Comparison of ENCODE assay signal across 9 mouse cellular contexts in genomic region chr11:32224468-32225139, GRCm38 (mm10). TPM values are rescaled to one million over a fixed set of nuclear protein-coding genes. Genes with fewer than 3 reads are reported as not detected.
DNase-seq lines count a peak whose midpoint lies in the region; ATAC-seq lines count a peak whose summit lies in the region.
"Had no signal": no experiment of that assay in that cellular context is flagged by ENCODE, and none has a peak within 500 bp of the region (broad histone marks: within the 10 kb centered on the region; RNA-seq: fewer than 3 reads in every experiment).

No protein-coding gene starts in this region.

- no peaks in the 10 kb centered on the region for H3K36me3 ChIP-seq in embryonic facial prominence, embryonic 11.5 days (replicated peaks; ENCODE audit: control insufficient read depth, insufficient read depth, low read depth, low read length)
- peaks cover 15% of the 10 kb centered on the region for H3K36me3 ChIP-seq in heart, embryonic 12.5 days
- 0 out of 2 replicates have a peak, but pooled peaks cover 7% of the 10 kb centered on the region for H3K36me3 ChIP-seq in kidney, embryonic 14.5 days (ENCODE audit: control insufficient read depth, insufficient read depth, low read length)
- H3K36me3 ChIP-seq in stomach, embryonic 16.5 days (ENCODE audit: control insufficient read depth, insufficient read depth, low read length): peaks cover under 1% of the 10 kb centered on the region; the same call in 1 of the 2 replicates

- H3K9ac ChIP-seq in embryonic facial prominence, embryonic 11.5 days (replicated peaks; ENCODE audit: low read length): no peak overlapping the region
- no peak overlapping the region for H3K9ac ChIP-seq in heart, embryonic 12.5 days
- H3K9ac ChIP-seq in kidney, embryonic 14.5 days (ENCODE audit: low read depth, low read length): no peak overlapping the region
- H3K9ac ChIP-seq in stomach, embryonic 16.5 days (ENCODE audit: low read length): peak overlapping the region; percentile 55; the same call in 1 of the 2 replicates
- H3K9ac ChIP-seq: midbrain, embryonic 12.5 days had no signal

- no peak overlapping the region for H3K4me2 ChIP-seq in embryonic facial prominence, embryonic 11.5 days (ENCODE audit: low read depth, low read length)
- peak overlapping the region; percentile 22; the same call in 1 of the 2 replicates for H3K4me2 ChIP-seq in heart, embryonic 12.5 days
- H3K4me2 ChIP-seq in kidney, embryonic 14.5 days (replicated peaks; ENCODE audit: low read depth, low read length): no peak overlapping the region
- no peak overlapping the region; the same call in 1 of the 2 replicates for H3K4me2 ChIP-seq in stomach, embryonic 16.5 days (ENCODE audit: low read depth, low read length)
- H3K4me2 ChIP-seq: midbrain, embryonic 12.5 days had no signal

- DNase-seq in right cerebral cortex, postnatal 14 days: peak; percentile 48
- no peak for DNase-seq in right cerebral cortex, adult 18-20 months
- peak; percentile 60 for DNase-seq in embryonic facial prominence, embryonic 11.5 days (ENCODE audit: low spot score)
- DNase-seq in lung, postnatal 10 days: peak; percentile 96

- no peaks in the 10 kb centered on the region for H3K9me3 ChIP-seq in embryonic facial prominence, embryonic 11.5 days (replicated peaks; ENCODE audit: control insufficient read depth, low read length)
- no peaks in the 10 kb centered on the region for H3K9me3 ChIP-seq in heart, embryonic 12.5 days (replicated peaks)
- H3K9me3 ChIP-seq in kidney, embryonic 14.5 days (ENCODE audit: control insufficient read depth, low read length): no peaks in the 10 kb centered on the region
- no peaks in the 10 kb centered on the region for H3K9me3 ChIP-seq in stomach, embryonic 16.5 days (replicated peaks; ENCODE audit: control insufficient read depth, low read length)
- H3K9me3 ChIP-seq: midbrain, embryonic 12.5 days had no signal

- no peaks in the 10 kb centered on the region for H3K27me3 ChIP-seq in embryonic facial prominence, embryonic 11.5 days (ENCODE audit: control insufficient read depth, insufficient read depth, low read length)
- H3K27me3 ChIP-seq in heart, embryonic 12.5 days (replicated peaks): no peaks in the 10 kb centered on the region
- H3K27me3 ChIP-seq in kidney, embryonic 14.5 days (ENCODE audit: control insufficient read depth, insufficient read depth, low read length): no peaks in the 10 kb centered on the region
- no peaks in the 10 kb centered on the region for H3K27me3 ChIP-seq in stomach, embryonic 16.5 days (ENCODE audit: control insufficient read depth, insufficient read depth, low read length)

- H3K4me3 ChIP-seq in embryonic facial prominence, embryonic 11.5 days (ENCODE audit: low read depth, low read length): no peak overlapping the region
- no peak overlapping the region for H3K4me3 ChIP-seq in heart, embryonic 12.5 days
- H3K4me3 ChIP-seq in kidney, embryonic 14.5 days (ENCODE audit: low read length): no peak overlapping the region
- H3K4me3 ChIP-seq in stomach, embryonic 16.5 days (replicated peaks; ENCODE audit: low read length): no peak overlapping the region
- H3K4me3 ChIP-seq: midbrain, embryonic 12.5 days had no signal

- 0 out of 2 replicates have a peak overlapping the region, but pooled peaks have one; percentile 54 for H3K27ac ChIP-seq in embryonic facial prominence, embryonic 11.5 days (replicated peaks; ENCODE audit: low read depth, low read length)
- H3K27ac ChIP-seq in heart, embryonic 12.5 days (ENCODE audit: poor library complexity, severe bottlenecking): peak overlapping the region; percentile 88
- H3K27ac ChIP-seq in kidney, embryonic 14.5 days (ENCODE audit: low read depth, low read length): peak overlapping the region; percentile 85
- peak overlapping the region; percentile 95 for H3K27ac ChIP-seq in stomach, embryonic 16.5 days (ENCODE audit: low read length)
- H3K27ac ChIP-seq: midbrain, embryonic 12.5 days had no signal

- H3K4me1 ChIP-seq in embryonic facial prominence, embryonic 11.5 days (ENCODE audit: control insufficient read depth, insufficient read depth, low read length): peaks cover 9% of the 10 kb centered on the region; the same call in 1 of the 2 replicates
- H3K4me1 ChIP-seq in heart, embryonic 12.5 days (replicated peaks): peaks cover 65% of the 10 kb centered on the region
- H3K4me1 ChIP-seq in kidney, embryonic 14.5 days (ENCODE audit: control insufficient read depth, insufficient read depth, low read length): peaks cover 52% of the 10 kb centered on the region
- peaks cover 54% of the 10 kb centered on the region for H3K4me1 ChIP-seq in stomach, embryonic 16.5 days (ENCODE audit: control insufficient read depth, insufficient read depth, low read length)

- no peak for ATAC-seq in embryonic facial prominence, embryonic 11.5 days (replicated peaks; ENCODE audit: insufficient number of reproducible peaks, low FRiP score, low TSS enrichment, low read depth)
- ATAC-seq in heart, embryonic 12.5 days (ENCODE audit: insufficient number of reproducible peaks, low FRiP score): peak; percentile 40; the same call in 1 of the 2 replicates
- no peak for ATAC-seq in kidney, embryonic 14.5 days (ENCODE audit: low FRiP score, low TSS enrichment)
- ATAC-seq in stomach, embryonic 16.5 days (ENCODE audit: insufficient read depth, low FRiP score): peak; percentile 31; the same call in 1 of the 2 replicates
- ATAC-seq in erythroid progenitor cell, adult 5-6 weeks (replicated peaks; ENCODE audit: low FRiP score, poor library complexity, severe bottlenecking): no peak

- 11% methylated on average over 4 of the region's 4 CpGs for WGBS in embryonic facial prominence, embryonic 11.5 days
- WGBS in heart, embryonic 12.5 days: 23% methylated on average over 4 of the region's 4 CpGs
- WGBS in kidney, embryonic 14.5 days: 25% methylated on average over 4 of the region's 4 CpGs
- 15% methylated on average over 4 of the region's 4 CpGs for WGBS in stomach, embryonic 16.5 days

RNA-seq across cellular contexts. Expression of gene Mpg, which starts 1.7 kb away (rescaled TPM):
- polyA plus RNA-seq in embryonic facial prominence, embryonic 11.5 days (2014; fragmentation: Nextera tagmentation; extraction: Ambion mirVana): 29.6 and 30.9 TPM in 2 replicates
- 17.8 and 19.1 TPM in 2 replicates for polyA plus RNA-seq in heart, embryonic 12.5 days (2016; fragmentation: Nextera tagmentation; extraction: Ambion mirVana)
- polyA plus RNA-seq in kidney, embryonic 14.5 days (2014; fragmentation: Nextera tagmentation; extraction: Ambion mirVana): 35.6 and 39.8 TPM in 2 replicates
- 32.6 and 33.8 TPM in 2 replicates for polyA plus RNA-seq in stomach, embryonic 16.5 days (2015; fragmentation: Nextera tagmentation; extraction: Ambion mirVana)
- 13.0 and 14.1 TPM in 2 replicates for total RNA-seq in erythroid progenitor cell, adult 5-6 weeks (2015; ENCODE audit: low replicate concordance)
- 18.7 and 23.9 TPM in 2 replicates for total RNA-seq in erythroid progenitor cell, adult 5-6 weeks (2017; ENCODE audit: low replicate concordance)

RNA-seq across cellular contexts. Expression of gene Rhbdf1, which starts 2.5 kb away (rescaled TPM):
- 21.6 and 24.0 TPM in 2 replicates for polyA plus RNA-seq in embryonic facial prominence, embryonic 11.5 days (2014; fragmentation: Nextera tagmentation; extraction: Ambion mirVana)
- polyA plus RNA-seq in heart, embryonic 12.5 days (2016; fragmentation: Nextera tagmentation; extraction: Ambion mirVana): 42.5 and 47.7 TPM in 2 replicates
- 28.0 and 39.5 TPM in 2 replicates for polyA plus RNA-seq in kidney, embryonic 14.5 days (2014; fragmentation: Nextera tagmentation; extraction: Ambion mirVana)
- 57.4 and 67.7 TPM in 2 replicates for polyA plus RNA-seq in stomach, embryonic 16.5 days (2015; fragmentation: Nextera tagmentation; extraction: Ambion mirVana)
- not detected in 2 replicates for total RNA-seq in erythroid progenitor cell, adult 5-6 weeks (2015; ENCODE audit: low replicate concordance)
- total RNA-seq in erythroid progenitor cell, adult 5-6 weeks (2017; ENCODE audit: low replicate concordance): 2.3 and 5.0 TPM in 2 replicates

RNA-seq across cellular contexts. Expression of gene Snrnp25, which starts 19.4 kb away (rescaled TPM):
- 91.8 and 94.6 TPM in 2 replicates for polyA plus RNA-seq in embryonic facial prominence, embryonic 11.5 days (2014; fragmentation: Nextera tagmentation; extraction: Ambion mirVana)
- 44.4 and 45.6 TPM in 2 replicates for polyA plus RNA-seq in heart, embryonic 12.5 days (2016; fragmentation: Nextera tagmentation; extraction: Ambion mirVana)
- polyA plus RNA-seq in kidney, embryonic 14.5 days (2014; fragmentation: Nextera tagmentation; extraction: Ambion mirVana): 71.7 and 90.6 TPM in 2 replicates
- 44.9 and 47.5 TPM in 2 replicates for polyA plus RNA-seq in stomach, embryonic 16.5 days (2015; fragmentation: Nextera tagmentation; extraction: Ambion mirVana)
- total RNA-seq in erythroid progenitor cell, adult 5-6 weeks (2015; ENCODE audit: low replicate concordance): 52.3 and 53.7 TPM in 2 replicates
- total RNA-seq in erythroid progenitor cell, adult 5-6 weeks (2017; ENCODE audit: low replicate concordance): 31.8 and 104 TPM in 2 replicates

RNA-seq across cellular contexts. Expression of gene Il9r, which starts 24.5 kb away (rescaled TPM):
- polyA plus RNA-seq in embryonic facial prominence, embryonic 11.5 days (2014; fragmentation: Nextera tagmentation; extraction: Ambion mirVana): 0.08 TPM in 1 of 2 replicates, not detected in the other
- polyA plus RNA-seq in heart, embryonic 12.5 days (2016; fragmentation: Nextera tagmentation; extraction: Ambion mirVana): 0.18 TPM in 1 of 2 replicates, not detected in the other
- polyA plus RNA-seq in kidney, embryonic 14.5 days (2014; fragmentation: Nextera tagmentation; extraction: Ambion mirVana): not detected in 2 replicates
- polyA plus RNA-seq in stomach, embryonic 16.5 days (2015; fragmentation: Nextera tagmentation; extraction: Ambion mirVana): 0.07 and 0.09 TPM in 2 replicates
- total RNA-seq in erythroid progenitor cell, adult 5-6 weeks (2015; ENCODE audit: low replicate concordance): not detected in 2 replicates
- not detected in 2 replicates for total RNA-seq in erythroid progenitor cell, adult 5-6 weeks (2017; ENCODE audit: low replicate concordance)
- polyA plus RNA-seq: midbrain, embryonic 12.5 days had no signal

RNA-seq across cellular contexts. Expression of gene Nprl3, which starts 42.9 kb away (rescaled TPM):
- polyA plus RNA-seq in embryonic facial prominence, embryonic 11.5 days (2014; fragmentation: Nextera tagmentation; extraction: Ambion mirVana): 23.4 and 28.7 TPM in 2 replicates
- polyA plus RNA-seq in heart, embryonic 12.5 days (2016; fragmentation: Nextera tagmentation; extraction: Ambion mirVana): 38.6 and 42.8 TPM in 2 replicates
- 27.5 and 45.5 TPM in 2 replicates for polyA plus RNA-seq in kidney, embryonic 14.5 days (2014; fragmentation: Nextera tagmentation; extraction: Ambion mirVana)
- 36.8 and 37.6 TPM in 2 replicates for polyA plus RNA-seq in stomach, embryonic 16.5 days (2015; fragmentation: Nextera tagmentation; extraction: Ambion mirVana)
- total RNA-seq in erythroid progenitor cell, adult 5-6 weeks (2015; ENCODE audit: low replicate concordance): 75.9 and 106 TPM in 2 replicates
- total RNA-seq in erythroid progenitor cell, adult 5-6 weeks (2017; ENCODE audit: low replicate concordance): 143 and 155 TPM in 2 replicates

Comparison
In these comparisons a context has a peak if more than half of its experiments do, and no peak if none do; other contexts are left out.
1. ATAC-seq: peak in heart, embryonic 12.5 days (single experiment) and stomach, embryonic 16.5 days (single experiment); none in embryonic facial prominence, embryonic 11.5 days (single experiment), kidney, embryonic 14.5 days (single experiment) and erythroid progenitor cell, adult 5-6 weeks (single experiment).
2. Peak in every context shown above with its lines, with median percentiles within 50 percentile points of each other: H3K27ac ChIP-seq.